Mouse (Mus musculus) ES-CJ7 (cell line): ENCODE data around the gene Nrxn3.

Source experiments
- DNase-seq: peaks from one replicate; pipeline ENCODE4 v3.0.0; 2011; ENCODE audit warnings: low read depth, low spot score

The Nrxn3 gene

GRCm38 (mm10) chr12:89041429-89042107, 318.9 kb downstream of the Nrxn3 start:
- DNase-seq = no peak

DNA sequence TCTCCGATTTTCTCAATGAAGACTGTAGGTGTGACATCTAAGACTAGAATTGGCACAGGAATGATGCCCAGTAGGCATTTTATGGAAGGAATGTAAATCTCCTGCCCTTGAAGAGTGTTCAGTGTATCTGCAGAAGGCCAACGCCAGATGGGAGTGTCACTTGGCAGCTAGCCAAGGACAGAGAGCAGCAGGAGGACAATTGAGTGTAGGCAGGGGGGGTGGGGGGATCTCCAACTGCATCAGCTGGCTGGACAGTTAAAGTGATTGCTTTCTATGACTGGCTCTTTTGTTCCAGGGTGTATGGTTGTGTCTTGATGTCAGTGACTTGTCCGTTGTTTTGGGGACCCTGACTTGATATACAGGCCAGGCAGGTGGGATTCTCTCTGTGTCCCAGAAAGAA, 326.6 kb downstream of the Nrxn3 start:
- peak; percentile 44 for DNase-seq

DNA sequence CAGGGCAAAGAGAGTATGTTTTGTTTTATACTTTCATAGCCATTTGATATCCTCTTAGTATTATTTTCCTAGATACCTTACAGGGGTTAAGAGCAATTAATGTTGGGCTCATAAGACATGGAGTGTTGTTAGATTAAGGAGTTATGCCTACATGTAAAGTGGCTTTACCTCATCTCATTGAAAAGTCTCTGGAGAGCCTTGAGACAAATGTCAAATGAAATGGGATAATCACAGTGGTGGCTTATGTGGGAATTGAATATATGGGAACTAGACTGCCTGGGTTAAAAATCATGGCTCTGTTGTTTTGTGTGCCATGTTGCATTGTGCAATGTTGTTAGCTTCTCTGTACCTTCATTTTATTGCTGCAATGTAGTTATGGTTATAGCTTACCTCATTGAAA, 327.0 kb downstream of the Nrxn3 start:
- DNase-seq = no peak

DNA sequence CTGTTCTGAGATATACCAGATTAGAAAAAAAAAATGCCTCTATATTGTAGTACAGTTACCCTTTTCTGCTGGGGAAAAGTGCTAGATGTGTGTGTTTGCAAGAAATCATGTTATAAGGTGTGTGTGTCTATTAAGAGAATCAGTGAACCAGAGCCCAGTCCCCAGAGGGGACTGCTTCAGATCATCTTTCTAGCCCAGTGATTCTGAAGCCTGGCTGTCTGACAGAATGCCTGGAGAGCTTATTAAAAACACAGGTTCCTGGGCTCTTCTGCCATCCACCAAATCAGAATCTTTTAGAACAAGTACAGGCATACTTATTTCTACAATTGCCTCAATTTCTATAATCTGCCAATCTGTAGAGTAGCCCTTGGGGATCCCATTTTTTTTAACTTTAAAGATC, 349.8 kb downstream of the Nrxn3 start:
- DNase-seq = no peak

DNA sequence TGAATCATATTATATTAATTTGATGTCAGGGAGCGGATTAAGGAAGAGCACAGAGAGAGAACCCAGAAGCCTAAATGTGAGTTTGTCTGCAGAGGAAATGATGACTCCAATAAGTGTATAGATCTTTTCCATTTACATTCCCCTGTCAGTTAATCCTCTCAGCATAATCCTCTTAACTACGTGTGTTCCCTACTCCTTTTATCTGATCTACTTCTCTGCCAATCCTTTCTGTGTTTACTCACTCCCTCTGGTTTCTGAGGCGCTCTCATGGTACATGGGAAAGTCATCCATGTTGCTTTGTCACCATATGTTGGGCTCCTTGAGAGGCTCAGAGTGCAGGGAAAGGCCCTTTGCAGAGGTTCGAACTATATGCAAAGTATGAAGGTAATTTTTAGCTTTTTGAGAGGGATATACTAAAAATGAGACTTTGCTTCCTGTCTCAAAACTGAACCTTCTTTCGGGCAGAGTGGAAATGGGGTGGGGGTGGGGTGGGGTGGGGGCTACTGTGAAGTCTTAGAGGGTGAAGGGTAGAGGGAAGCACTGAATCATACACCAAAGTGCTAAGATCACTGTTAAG, 350.6 kb downstream of the Nrxn3 start:
- no peak for DNase-seq

GRCm38 (mm10) chr12:89074551-89075295, 352.0 kb downstream of the Nrxn3 start:
- DNase-seq = no peak

GRCm38 (mm10) chr12:89093806-89094479, 371.3 kb downstream of the Nrxn3 start:
- no peak for DNase-seq

DNA sequence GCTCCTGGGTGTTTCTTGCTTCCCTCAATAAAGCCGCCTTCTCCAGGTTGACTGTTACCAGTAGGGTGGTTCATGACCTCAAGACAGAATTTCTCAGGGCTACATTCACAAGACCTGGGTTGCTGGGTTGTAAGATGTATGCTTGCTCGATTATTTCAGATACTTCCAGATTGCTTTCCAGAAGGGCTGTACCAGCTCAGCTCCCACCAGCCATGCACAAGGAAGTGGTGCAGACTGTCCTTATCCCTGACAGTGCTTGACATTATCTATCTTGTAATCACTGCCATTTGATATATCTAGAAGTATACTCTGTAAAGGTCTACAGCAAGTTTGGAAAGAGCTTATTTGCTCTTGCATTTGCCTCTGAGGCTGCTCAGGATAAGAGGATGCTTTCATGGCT, 374.9 kb downstream of the Nrxn3 start:
- DNase-seq = no peak

DNA sequence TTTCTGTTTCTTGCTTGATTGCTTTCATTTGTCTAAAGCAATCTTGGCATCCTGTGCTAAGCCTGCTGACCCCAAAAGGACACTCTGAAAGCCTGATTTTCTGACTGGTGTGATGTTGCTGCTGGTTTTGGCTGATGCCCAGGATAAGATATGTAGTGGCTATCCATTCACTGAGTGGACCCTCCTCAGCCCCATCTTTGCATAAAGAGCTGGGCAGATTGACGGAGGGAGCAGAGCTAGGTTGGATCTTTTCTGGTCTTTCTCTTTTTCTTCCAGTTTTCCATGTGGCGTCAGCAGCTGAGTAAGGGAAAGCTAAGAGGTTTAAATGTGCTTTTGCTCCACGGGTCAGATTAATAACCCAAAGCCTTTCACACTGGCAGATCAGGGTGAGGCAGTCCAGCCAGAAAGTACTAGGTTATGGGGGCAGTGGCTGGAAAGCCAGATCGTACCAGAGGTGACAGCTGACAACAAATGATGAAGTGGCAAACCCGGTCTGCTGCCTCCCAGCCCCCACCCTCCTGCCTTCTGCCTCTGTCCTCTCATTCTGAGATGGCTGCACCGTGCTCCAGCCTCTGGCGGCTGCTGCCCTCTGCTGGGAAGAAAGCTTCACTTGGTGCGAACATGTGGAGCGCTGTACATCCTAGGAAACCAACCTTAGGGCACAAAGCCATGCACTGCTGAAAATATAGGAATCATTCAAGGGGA, 383.5 kb downstream of the Nrxn3 start:
- DNase-seq = peak; percentile 62

DNA sequence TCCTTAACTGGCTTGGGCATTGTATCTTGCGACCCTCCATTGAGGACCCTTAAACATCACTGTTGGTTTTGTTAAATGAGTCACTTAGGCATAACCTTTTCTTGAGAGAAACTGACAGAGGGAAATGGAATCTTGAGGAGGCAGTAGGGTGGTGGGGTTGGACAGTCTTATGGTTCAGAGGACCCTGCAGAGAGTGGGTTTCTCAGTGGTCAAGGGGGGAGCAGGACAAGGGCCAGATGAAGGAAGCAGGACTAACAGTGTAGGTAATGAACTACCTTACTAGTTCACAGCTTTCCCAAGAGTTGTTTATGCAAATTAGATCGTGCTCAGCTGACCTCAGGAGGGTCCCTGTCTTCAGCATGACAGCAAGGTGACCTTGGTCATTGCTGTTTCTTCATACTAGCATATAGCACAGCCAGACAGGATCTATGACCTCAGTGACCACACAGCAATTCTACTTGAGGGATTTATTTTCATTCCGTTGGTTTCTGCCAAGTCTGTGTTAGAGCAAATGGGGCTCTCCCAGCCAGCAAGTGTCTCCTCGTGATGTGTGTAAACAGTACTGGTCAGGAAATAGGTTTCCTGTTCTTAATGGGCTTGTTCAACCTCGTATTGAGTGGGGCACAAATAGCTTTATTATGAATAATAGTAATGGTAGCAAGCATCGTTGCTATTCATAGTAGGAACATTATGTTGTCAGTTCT, 384.4 kb downstream of the Nrxn3 start:
- no peak for DNase-seq

DNA sequence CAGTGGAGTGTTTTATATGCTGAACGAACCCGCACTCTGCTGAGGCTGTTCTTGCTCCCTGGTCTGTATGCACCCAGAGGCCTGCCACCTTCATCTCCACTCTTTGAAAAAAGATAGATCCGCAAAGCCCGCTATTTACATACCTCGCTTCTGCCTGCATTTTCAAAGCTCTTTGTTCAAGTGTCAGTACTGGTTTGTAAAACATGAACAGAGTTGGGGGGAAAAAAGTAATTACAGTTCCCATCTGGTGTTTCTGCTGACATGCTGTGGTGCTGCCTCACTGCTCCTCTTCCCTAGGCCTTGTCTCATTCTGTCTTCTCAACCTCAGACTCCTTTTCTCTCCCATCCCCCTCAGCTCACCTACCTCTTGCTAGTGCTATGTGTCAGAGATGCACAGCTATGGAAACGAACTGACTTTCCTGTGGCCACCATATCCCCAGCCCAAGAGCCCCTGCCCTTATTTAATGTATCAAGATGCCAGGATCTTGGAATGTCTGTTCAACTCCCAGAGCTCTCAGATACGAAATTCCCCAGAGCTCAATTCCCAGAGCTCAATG, 387.2 kb downstream of the Nrxn3 start:
- DNase-seq = no peak

DNA sequence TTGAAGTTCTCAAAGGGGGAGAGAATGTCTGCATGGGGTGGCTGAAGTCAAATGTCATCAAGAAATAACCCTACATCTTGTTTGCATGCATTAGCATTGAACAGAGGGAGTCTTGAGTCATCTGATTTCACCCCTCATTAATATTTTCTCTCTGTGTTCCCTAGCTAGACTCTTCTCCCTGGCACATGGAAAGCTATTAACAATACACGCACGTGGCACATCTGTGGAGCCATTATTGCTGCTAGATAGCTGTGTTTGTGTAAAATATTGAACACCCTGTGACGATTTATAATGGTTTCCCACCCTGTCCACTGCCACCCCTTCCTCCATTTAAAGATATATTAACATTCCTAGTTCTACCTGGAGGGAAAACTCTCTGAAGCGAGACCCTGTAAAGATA, 405.9 kb downstream of the Nrxn3 start:
- DNase-seq = no peak

GRCm38 (mm10) chr12:89129139-89129907, 406.6 kb downstream of the Nrxn3 start:
- peak; percentile 3 for DNase-seq

- DNase-seq = peak; percentile 62
Observed at GRCm38 (mm10) chr12:89134333-89134732, 411.7 kb downstream of the Nrxn3 start.

GRCm38 (mm10) chr12:89134774-89135307, 412.2 kb downstream of the Nrxn3 start:
- DNase-seq = no peak

DNA sequence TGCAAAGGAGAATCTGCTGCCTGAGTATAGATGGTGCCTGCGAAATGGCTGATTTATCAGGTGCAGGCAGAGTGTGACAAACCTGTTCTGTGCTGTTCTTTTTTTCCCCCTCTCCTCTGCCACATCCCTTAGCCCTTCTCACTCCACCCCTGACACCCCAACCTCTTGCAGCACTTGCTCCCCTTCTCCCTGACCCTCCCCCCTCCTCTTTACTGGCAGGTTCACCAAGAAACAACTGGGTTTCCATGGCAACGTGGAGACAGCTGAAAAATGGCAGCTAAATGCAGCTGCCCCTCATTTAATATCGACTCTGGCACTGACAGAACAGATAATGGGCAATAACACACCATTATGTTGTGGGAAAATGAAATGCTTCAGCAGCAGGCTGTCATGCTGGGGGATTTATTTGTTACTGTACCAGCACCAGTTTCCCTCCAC, 426.3 kb downstream of the Nrxn3 start:
- DNase-seq = no peak

DNA sequence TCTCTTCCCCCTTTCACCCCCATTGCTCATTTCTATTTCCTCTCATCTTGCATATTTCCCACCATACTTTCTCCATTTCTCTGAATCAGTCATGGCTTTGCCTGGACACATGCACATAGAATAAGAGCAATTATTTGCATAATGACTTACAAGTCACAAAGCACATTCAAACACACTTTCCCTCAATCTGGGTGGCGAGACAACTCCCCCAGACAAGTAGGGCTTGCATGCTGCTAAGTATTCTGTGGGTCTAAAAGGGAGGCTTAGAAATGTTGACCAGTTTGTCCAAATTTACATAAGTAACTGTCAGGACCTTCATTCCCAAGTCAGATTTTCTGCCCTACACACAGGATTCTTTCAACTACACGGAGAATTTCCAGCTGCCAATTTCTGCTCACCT, 426.8 kb downstream of the Nrxn3 start:
- DNase-seq = no peak

GRCm38 (mm10) chr12:89156086-89156757, 433.5 kb downstream of the Nrxn3 start:
- no peak for DNase-seq

DNA sequence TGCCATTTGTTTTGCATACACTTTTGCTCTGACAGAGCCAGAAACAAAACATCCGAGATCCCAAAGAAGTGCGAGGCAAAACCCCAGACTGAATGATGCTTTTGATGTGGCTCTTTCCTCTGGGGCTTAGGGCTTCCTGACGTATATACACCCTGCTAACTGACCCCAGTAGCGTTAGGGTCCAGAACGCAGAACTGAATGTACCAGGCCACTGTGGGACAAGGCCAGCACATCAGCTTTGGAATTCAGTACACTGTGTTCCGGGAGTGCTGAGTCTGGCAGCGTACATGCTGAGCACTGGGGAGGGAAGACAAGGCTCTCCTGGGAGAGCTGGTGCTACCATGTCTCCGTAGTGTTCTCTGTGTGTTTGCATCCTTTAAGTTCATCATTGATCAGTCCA, 436.7 kb downstream of the Nrxn3 start:
- DNase-seq = no peak
